Mouse (Mus musculus) myocyte (in vitro differentiated cells): ENCODE data around the gene Il18rap.

Experiments used
- CEBPB ChIP-seq: IDR thresholded peaks from 2 replicates; pipeline ENCODE4 v1.6.1; 2011; ENCODE audit warnings: mild to moderate bottlenecking, moderate library complexity; ENCODE audit not compliant: poor library complexity, insufficient read depth, severe bottlenecking
- E2F4 ChIP-seq: IDR thresholded peaks from one replicate; pipeline ENCODE4 v1.6.1; 2011; ENCODE audit warnings: mild to moderate bottlenecking, control low read depth, moderate library complexity; ENCODE audit not compliant: insufficient read depth
- POLR2A ChIP-seq: IDR thresholded peaks from one replicate; pipeline ENCODE4 v1.6.1; 2011; ENCODE audit warnings: low read depth, mild to moderate bottlenecking, control low read depth, moderate library complexity; ENCODE audit not compliant: insufficient read length
- POLR2AphosphoS2 ChIP-seq: IDR thresholded peaks from one replicate; pipeline ENCODE4 v1.6.1; 2011; ENCODE audit warnings: low read depth, control low read depth; ENCODE audit not compliant: insufficient read length
- SRF ChIP-seq: IDR thresholded peaks from one replicate; pipeline ENCODE4 v1.6.1; 2011; ENCODE audit warnings: low read depth; ENCODE audit not compliant: control insufficient read depth, insufficient read length
- USF1 ChIP-seq: IDR thresholded peaks from one replicate; pipeline ENCODE4 v1.6.1; 2011; ENCODE audit warnings: low read depth, mild to moderate bottlenecking, control low read depth, moderate library complexity

- no peak for TF ChIP-seq USF1
- no peak for TF ChIP-seq E2F4
- TF ChIP-seq POLR2A, result no peak
- no peak for TF ChIP-seq POLR2AphosphoS2
- no peak for TF ChIP-seq SRF
- TF ChIP-seq CEBPB, result no peak
Observed at GRCm38 (mm10) chr1:40546645-40547044, 31.5 kb downstream of the Il18rap start.
